Mouse (Mus musculus) CD4-positive helper T cell, adult 2 months (primary cell): Measurements from ENCODE around the gene Chrm4.

Experiments used
- DNase-seq: peaks from one replicate; pipeline ENCODE4 v3.0.0-alpha.2; 2012; ENCODE audit warnings: low read depth, missing footprints, low spot score

Chrm4 gene

DNA sequence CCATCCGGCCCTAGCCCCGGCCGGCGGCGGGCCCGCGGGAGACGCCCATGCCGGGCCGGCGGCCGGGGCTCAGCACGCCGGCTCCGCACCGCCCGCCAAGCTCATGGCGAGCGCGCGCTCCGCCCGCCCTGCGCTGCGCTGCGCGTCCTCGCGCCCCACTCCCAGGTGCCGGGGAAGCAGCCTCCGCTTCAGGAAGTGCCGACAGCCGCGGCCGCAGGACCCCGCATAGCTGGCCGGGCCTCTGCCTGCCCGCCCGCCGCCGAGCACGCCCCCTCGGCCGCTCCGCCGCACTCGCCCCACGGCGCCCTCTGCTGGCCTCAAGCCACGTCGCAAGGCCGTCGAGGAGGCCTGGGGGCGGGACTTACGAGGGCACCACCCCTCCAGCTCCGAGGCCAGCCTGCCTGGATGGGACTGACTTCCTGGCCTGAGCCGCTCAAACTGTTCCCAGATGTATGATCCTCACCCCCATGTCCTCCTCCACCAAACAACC, 36.4 kb downstream of the Chrm4 start:
- DNase-seq = peak; percentile 95

DNA sequence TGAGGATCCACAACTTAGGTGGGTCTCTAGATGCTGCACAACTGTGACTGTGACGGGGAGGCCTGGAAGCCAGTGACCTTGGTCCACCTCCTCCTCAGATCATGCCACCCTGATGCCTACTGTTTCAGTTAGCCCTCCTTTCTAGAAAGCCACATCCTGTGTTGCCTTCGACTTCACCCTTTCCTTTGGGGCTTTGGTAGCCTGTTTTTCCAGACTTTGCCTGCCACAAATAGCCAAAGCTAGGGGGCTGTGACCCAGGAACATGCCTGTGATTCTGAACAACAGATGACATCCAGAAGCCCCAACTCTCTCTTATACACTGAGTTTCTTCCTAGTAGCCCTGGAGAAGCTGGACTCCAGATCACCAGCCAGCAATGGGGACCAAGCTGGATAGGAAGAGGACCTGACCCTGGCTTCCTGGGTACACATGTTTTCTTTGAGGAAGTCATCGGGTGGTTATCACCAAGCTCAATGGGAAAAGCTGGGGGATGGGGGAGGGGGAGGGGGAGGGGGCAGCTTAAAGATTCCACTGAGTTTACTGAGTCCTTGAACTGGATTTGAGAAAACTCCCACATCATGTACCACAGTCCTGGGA, 37.7 kb downstream of the Chrm4 start:
- DNase-seq = peak; percentile 31

DNA sequence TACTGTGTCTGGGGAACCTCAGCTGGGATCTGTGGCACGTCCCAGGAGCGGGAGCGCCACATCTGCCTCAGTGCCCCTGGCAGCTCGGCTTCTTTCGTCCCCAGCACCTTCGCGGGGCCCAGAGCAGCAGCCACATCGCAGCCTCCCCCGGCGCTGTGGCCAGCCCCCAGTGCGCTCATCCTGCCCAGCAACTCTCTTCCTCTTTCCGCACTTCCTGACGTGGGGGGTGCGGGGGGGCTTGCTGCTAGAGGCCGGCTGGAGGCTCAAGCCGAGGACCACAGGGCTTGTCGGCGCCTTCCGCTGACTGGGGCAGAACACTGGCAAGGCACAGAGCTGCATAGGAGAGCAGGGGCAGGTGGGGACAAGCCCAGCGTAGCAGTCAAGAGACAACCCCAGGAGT, 38.4 kb downstream of the Chrm4 start:
- no peak for DNase-seq

DNA sequence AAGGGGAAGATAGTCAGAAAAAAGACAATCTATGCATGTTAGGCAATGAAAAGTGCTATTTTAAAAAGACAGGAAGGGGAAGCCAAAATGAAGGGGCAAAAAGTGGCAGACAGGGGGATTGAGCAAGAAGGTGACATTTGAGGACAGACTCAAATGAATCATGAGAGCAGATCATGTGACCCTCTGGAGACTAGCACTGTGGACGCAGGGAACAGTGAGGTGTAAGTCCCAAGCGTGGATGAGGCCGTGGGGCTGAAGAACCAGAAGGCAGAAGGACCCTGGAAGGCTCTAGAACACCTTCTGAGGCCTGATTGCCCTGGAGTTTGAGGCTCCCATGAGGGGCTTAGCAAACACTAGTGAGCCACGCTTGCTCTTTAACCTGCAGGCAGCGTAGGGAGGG, 39.3 kb downstream of the Chrm4 start:
- DNase-seq = no peak

DNA sequence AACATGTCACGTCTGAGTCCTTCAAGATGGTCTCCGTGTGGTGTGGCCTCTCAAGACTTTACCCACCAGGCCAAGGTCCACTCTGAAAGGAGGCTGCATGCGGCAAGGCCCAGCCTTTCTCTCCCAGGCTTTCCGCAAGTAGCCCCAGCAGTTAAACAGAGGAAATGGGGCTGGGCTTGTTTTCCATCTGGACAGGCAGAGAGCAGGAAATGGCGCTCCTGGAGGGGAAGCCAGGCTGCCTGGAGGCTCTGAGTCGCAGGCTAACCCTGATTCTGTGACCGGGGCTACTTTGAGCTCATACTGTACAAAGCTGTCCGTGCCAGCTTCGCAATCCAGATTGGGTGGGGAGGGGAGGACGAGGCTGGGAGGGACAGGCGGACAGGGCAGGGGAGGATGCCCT, 40.9 kb downstream of the Chrm4 start:
- no peak for DNase-seq

DNA sequence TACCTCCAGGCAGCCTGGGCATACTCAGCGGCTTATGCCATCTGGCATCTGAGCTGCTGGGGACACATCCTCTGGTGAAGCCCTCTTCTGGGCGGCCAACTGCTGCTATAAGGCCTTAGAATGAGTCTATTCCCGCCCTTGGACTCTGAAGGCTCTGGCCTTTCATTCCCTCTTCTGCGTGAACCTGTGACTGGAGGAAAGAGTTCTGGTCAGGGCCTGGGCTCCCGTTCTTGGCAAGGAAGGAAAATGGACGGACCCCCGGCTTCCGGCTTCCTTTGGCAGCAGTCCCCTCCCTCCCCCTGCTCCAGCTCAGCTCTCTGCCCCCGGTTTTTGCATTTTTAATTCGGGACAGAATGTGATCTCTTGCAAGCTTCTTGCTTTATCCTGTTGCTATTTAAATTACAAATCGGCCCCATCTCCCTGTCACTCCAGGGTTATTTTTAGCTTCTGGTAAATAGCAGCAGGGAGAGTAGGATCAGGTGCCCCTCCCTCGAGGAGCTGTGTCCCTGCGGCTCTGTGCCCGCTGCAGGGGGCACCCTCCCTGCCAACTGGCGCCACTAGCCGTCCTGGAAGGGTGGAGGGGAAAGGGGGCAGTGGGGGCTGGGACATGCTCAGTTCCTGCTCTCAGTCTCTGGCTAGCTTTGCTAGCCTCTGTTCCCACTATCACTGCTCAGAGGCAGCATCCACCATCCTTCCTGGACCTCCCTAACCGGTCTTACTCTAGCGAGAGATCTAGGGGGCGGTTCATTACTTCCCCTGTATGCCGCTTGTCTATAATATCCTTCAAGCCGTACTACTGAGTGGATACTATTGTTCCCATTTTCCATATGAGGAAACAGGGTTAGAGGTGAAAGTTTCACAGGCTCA, 44.4 kb downstream of the Chrm4 start:
- no peak for DNase-seq

DNA sequence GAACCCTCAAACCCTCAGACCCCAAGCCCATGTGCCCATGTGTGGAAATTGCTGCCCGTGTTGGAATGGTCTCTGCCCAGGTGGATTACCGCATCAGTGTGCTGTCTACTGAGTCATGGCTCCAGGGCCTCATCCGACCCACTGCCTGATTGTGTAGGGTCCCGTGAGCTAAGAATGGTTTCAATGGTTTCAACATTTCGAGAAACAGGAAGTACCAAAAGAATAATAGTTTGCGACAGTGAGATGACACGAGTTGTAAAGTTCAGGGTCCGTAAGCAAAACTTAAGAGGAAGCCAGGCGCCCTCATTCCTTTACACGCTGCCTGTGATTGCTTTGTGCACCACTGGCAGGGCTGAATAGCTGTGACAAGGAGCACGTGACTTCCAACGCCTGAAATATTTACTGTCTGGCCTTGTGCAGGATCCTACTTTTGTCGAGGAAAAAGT, 45.1 kb downstream of the Chrm4 start:
- DNase-seq = peak; percentile 53

DNA sequence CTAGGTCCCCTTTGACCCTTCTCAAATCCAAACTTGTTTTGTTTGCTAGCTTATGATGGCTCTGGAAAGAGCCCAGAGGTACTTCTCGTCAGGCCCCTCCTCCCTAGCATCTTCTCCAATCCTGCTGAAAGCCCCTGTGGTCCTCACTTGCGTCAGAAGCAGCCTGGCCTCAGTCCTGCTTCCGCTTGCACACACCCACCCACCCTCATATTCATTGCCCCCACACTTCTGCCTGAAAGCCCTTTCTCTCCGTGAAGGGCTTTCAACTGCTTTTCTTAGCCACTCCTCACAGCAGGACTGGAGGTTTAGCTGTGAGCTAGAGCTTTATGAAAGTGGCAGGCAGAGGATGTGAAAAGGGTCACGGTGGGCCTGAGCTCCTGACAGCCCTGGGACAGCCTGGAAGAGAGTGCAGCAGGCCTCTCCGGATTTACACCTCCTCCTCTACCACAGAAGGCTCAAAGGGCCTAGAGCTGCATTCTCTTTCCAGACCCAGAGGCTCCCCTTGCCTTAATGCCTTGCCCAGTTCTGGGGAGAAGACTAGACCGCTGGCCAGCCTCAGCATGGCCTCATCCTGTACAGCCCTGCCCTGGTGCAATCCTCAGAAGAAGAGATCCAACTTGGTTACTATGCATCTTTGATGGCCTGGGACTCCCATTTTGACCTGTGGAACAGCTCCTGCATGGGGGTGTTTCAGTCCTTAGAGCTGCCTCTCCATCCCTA, 46.5 kb downstream of the Chrm4 start:
- DNase-seq = no peak

DNA sequence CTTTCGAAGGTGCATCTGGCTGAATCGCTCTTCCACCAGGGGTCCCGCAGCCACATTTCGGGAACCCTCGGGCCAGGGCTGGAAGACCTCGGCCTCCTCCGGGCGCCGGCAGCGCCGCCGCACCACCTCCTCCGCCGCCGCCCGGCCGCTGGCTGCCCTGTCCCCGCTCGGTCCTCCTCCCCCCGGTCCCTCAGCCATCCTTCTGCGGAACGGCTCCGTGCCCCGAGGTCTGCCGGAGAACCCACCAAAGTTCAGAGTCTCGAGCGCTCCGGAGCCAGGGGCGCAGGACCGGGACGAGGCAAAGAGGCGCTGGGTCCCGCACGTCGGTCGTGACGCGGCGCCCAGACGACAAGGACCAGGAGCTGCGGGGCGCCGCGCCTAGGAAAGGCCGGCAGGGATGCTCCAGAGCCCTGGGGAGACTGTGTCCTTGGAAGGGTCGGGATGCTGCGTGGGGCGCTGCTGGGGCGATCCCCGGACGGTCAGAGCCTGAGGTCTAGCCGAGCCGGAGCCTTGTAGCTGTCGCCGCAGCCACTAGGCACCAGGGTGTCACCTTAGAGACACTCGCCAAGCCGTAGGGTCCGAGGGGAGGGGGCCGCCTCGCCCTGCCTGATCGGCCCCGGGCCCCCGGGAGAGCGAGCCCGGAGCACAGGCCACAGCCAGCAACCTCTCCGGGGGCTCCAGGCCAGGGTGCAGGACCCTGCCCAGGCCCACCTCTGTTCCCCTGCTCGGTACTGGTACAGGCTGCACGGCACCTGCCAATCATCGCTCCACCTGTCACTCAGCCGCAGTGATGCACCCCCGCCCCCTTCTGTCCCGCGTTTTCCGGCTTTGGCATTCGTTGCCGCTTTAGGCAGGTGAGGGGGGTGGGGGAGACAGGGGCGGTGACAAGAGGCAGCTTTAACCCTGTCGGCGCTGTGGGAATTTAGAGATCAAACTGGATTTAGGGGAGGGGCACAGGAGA, 48.8 kb downstream of the Chrm4 start, which contains the start of gene Dgkz:
Dgkz (minus strand) TSS at position 284 of the 961 bp plus-strand sequence.
- peak; percentile 72 for DNase-seq

DNA sequence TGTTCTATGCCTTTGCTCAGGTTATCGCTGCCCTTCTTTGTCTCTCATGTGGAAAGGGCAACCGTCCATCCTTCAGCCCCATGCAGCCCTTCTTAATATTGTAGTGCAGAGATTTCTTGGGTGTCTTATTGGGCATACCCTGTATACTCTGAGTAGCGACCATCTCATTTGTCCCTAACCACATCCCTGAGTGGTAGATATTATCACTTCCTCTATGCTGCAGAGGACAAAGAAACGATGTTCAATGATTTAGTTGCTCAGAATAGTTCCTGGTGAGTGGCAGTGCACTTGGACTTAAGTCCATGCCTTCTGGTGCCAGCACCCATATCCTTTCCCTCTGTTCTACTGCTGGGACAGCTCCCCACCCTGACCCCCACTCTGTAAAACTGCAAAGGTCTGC, 50.9 kb downstream of the Chrm4 start:
- DNase-seq = no peak
